Mouse (Mus musculus): ENCODE data around the gene Gm8082.
"Not testable (repeated sequence)": the region's sequence is repeated elsewhere in the genome, so short reads cannot be mapped to it uniquely, and the experiment has no call there.

The Gm8082 gene

GRCm38 (mm10) chr14:42993524-42993923, at the start of gene Gm8082:
Gm8082 (minus strand) TSS chr14:42993624.
- not testable (repeated sequence) for DNase-seq

DNA sequence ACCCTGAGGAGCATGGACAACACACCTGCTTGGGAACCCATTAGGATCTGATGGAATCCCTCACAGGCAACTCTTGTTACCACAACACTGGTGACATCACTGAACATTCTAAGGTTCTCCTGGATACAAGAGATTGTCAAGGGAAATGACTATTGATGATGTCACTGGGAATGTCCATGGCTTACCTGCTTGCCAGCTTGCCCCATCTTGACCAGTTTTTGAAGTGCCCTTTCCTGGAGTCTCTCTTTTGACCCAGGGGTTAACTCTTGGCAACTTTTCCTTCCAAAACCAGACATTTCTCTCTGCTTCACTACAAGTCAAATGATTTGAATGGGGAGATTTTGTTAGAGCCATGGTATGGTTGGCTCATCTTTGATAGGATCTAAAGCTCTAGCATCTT, 22.1 kb upstream of the Gm8082 start, which contains the start of gene Gm10376:
TSS of gene Gm10376 (minus strand) at position 101 of the 400 bp plus-strand sequence.
- not testable (repeated sequence) for DNase-seq

Data from thymus, postnatal 4 days (tissue).